Mouse (Mus musculus): ENCODE measurements at regions not wholly inside any gene's neighbourhood (a gene's known extent, or its start where the extent isn't known, plus 50 kb on each side); places are given as distances from the start of the nearest gene placed in this dataset.
"Not testable (repeated sequence)": the region's sequence is repeated elsewhere in the genome, so short reads cannot be mapped to it uniquely, and the experiment has no call there.

- Histone ChIP-seq H3K4me3 (ENCODE audit: low read depth, low read length) (no peak overlapping the region), H3K4me1 (ENCODE audit: insufficient read depth) (no peaks in the 10 kb centered on the region), H3K27ac (ENCODE audit: low read depth, low read length) (no peak overlapping the region), H3K27me3 (ENCODE audit: insufficient read depth, low read length) (no peaks in the 10 kb centered on the region), H3K4me2 (ENCODE audit: low read depth) (no peak overlapping the region), H3K9me3 (ENCODE audit: low read length) (no peaks in the 10 kb centered on the region), H3K36me3 (ENCODE audit: insufficient read depth) (no peaks in the 10 kb centered on the region), H3K9ac (no peak overlapping the region)
- ATAC-seq (no peak), DNase-seq (no peak)
- TF ChIP-seq CTCF (IDR thresholded peaks at IDR 0.05; ENCODE audit: low read depth) = peak; percentile 49
These were observed 333.3 kb downstream of the Tdrd3 start for GRCm38 (mm10) chr14:87749762-87750161.

- no peaks in the 10 kb centered on the region for H3K27me3 ChIP-seq (ENCODE audit: insufficient read depth, low read length)
- DNase-seq = no peak
- H3K4me2 ChIP-seq (ENCODE audit: low read depth) = no peak overlapping the region
- H3K9me3 ChIP-seq (ENCODE audit: low read length) = no peaks in the 10 kb centered on the region
- ATAC-seq = no peak
- no peak overlapping the region for H3K9ac ChIP-seq
- no peak for TF ChIP-seq CTCF (IDR thresholded peaks at IDR 0.05; ENCODE audit: low read depth)
- H3K4me3 ChIP-seq (ENCODE audit: low read depth, low read length) = no peak overlapping the region
- H3K4me1 ChIP-seq (ENCODE audit: insufficient read depth) = no peaks in the 10 kb centered on the region
- H3K27ac ChIP-seq (ENCODE audit: low read depth, low read length) = no peak overlapping the region
- 72% methylated on average over 3 of the region's 3 CpGs for whole genome bisulfite sequencing
- no peaks in the 10 kb centered on the region for H3K36me3 ChIP-seq (ENCODE audit: insufficient read depth)
These were observed 334.3 kb downstream of the Tdrd3 start for GRCm38 (mm10) chr14:87750665-87751170.

- 39% methylated on average over 4 of the region's 4 CpGs for WGBS
- Histone ChIP-seq H3K36me3 (ENCODE audit: insufficient read depth) (no peaks in the 10 kb centered on the region), H3K27ac (ENCODE audit: low read depth, low read length) (no peak overlapping the region), H3K4me3 (ENCODE audit: low read depth, low read length) (no peak overlapping the region), H3K27me3 (ENCODE audit: insufficient read depth, low read length) (no peaks in the 10 kb centered on the region), H3K9ac (no peak overlapping the region), H3K9me3 (ENCODE audit: low read length) (no peaks in the 10 kb centered on the region), H3K4me2 (ENCODE audit: low read depth) (no peak overlapping the region), H3K4me1 (ENCODE audit: insufficient read depth) (no peaks in the 10 kb centered on the region)
- no peak for TF ChIP-seq CTCF (IDR thresholded peaks at IDR 0.05; ENCODE audit: low read depth)
- ATAC-seq (peak; percentile 40), DNase-seq (peak; percentile 34)
These were observed 338.3 kb downstream of the Tdrd3 start for GRCm38 (mm10) chr14:87754744-87755143.

- H3K27me3 ChIP-seq (ENCODE audit: insufficient read depth, low read length) = no peaks in the 10 kb centered on the region
- DNase-seq = no peak
- H3K27ac ChIP-seq (ENCODE audit: low read depth, low read length) = no peak overlapping the region
- H3K9me3 ChIP-seq (ENCODE audit: low read length) = no peaks in the 10 kb centered on the region
- no peak for TF ChIP-seq CTCF (IDR thresholded peaks at IDR 0.05; ENCODE audit: low read depth)
- ATAC-seq = peak; percentile 42; the same call in 1 of the 2 replicates
- H3K4me3 ChIP-seq (ENCODE audit: low read depth, low read length) = no peak overlapping the region
- no peak overlapping the region for H3K9ac ChIP-seq
- no peak overlapping the region for H3K4me2 ChIP-seq (ENCODE audit: low read depth)
- H3K4me1 ChIP-seq (ENCODE audit: insufficient read depth) = no peaks in the 10 kb centered on the region
- H3K36me3 ChIP-seq (ENCODE audit: insufficient read depth) = no peaks in the 10 kb centered on the region
These were observed 359.0 kb downstream of the Tdrd3 start for GRCm38 (mm10) chr14:87775332-87775890.

- no peak overlapping the region for H3K4me2 ChIP-seq (ENCODE audit: low read depth)
- no peaks in the 10 kb centered on the region for H3K9me3 ChIP-seq (ENCODE audit: low read length)
- no peak for TF ChIP-seq CTCF (IDR thresholded peaks at IDR 0.05; ENCODE audit: low read depth)
- DNase-seq = no peak
- H3K4me1 ChIP-seq (ENCODE audit: insufficient read depth) = no peaks in the 10 kb centered on the region
- H3K27ac ChIP-seq (ENCODE audit: low read depth, low read length) = no peak overlapping the region
- no peaks in the 10 kb centered on the region for H3K27me3 ChIP-seq (ENCODE audit: insufficient read depth, low read length)
- ATAC-seq = no peak
- H3K9ac ChIP-seq = no peak overlapping the region
- H3K36me3 ChIP-seq (ENCODE audit: insufficient read depth) = no peaks in the 10 kb centered on the region
- no peak overlapping the region for H3K4me3 ChIP-seq (ENCODE audit: low read depth, low read length)
- 81% methylated on average over 1 of the region's 1 CpGs for WGBS
These were observed 383.4 kb downstream of the Tdrd3 start for GRCm38 (mm10) chr14:87799803-87800202.

- not testable (repeated sequence) for H3K9me3 ChIP-seq (ENCODE audit: low read length); H3K4me1 ChIP-seq (ENCODE audit: insufficient read depth); H3K4me2 ChIP-seq (ENCODE audit: low read depth); H3K27me3 ChIP-seq (ENCODE audit: insufficient read depth, low read length); H3K9ac ChIP-seq; H3K27ac ChIP-seq (ENCODE audit: low read depth, low read length); DNase-seq; H3K4me3 ChIP-seq (ENCODE audit: low read depth, low read length); ATAC-seq; H3K36me3 ChIP-seq (ENCODE audit: insufficient read depth)
- 94% methylated on average over 15 of the region's 15 CpGs for WGBS
These were observed 393.2 kb downstream of the Tdrd3 start for GRCm38 (mm10) chr14:87809664-87810063.

GRCm38 (mm10) chr14:87844120-87844519 lies 427.7 kb downstream of the Tdrd3 start:
- WGBS = 55% methylated on average over 2 of the region's 2 CpGs
- ATAC-seq = no peak
- Histone ChIP-seq H3K4me2 (ENCODE audit: low read depth) (no peak overlapping the region), H3K27ac (ENCODE audit: low read depth, low read length) (no peak overlapping the region), H3K9ac (no peak overlapping the region), H3K9me3 (ENCODE audit: low read length) (no peaks in the 10 kb centered on the region), H3K27me3 (ENCODE audit: insufficient read depth, low read length) (no peaks in the 10 kb centered on the region), H3K4me3 (ENCODE audit: low read depth, low read length) (no peak overlapping the region), H3K36me3 (ENCODE audit: insufficient read depth) (no peaks in the 10 kb centered on the region), H3K4me1 (ENCODE audit: insufficient read depth) (no peaks in the 10 kb centered on the region)
- DNase-seq = no peak
- TF ChIP-seq CTCF (IDR thresholded peaks at IDR 0.05; ENCODE audit: low read depth) = no peak

All from forebrain, postnatal 0 days (tissue).